Mouse (Mus musculus) cerebellum, postnatal 25 days (tissue): ENCODE results near the gene Baiap2l1.

Experiments
- DNase-seq, 2 experiments: peaks; one replicate each; pipeline ENCODE4 v3.0.0; 2021; ENCODE audit warnings: mixed read lengths in 2 of 2

Gene Baiap2l1

DNA sequence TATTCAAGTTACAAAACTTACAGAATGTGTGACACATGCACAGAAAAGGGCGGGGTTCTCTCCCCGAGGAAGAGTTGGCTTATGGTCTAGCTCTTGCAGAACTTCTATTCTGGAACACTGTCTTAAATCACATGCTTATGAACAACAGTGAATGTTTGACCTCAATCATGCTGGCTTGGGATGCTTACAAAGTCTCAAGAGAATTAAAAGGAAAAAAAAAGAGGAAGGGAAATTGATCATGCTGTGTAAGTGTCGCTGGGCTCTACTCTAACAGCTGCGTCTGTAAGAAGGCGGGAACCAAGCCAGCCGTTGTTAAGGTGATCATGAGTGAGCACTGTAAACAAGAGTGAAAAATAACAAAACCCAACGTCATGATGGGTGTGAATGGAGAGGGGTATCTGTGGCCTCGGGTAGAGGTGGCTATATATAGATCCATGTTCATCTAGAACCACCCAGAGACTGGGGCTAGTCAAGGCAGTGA, 74.3 kb downstream of the Baiap2l1 start:
- DNase-seq, result no peak

DNA sequence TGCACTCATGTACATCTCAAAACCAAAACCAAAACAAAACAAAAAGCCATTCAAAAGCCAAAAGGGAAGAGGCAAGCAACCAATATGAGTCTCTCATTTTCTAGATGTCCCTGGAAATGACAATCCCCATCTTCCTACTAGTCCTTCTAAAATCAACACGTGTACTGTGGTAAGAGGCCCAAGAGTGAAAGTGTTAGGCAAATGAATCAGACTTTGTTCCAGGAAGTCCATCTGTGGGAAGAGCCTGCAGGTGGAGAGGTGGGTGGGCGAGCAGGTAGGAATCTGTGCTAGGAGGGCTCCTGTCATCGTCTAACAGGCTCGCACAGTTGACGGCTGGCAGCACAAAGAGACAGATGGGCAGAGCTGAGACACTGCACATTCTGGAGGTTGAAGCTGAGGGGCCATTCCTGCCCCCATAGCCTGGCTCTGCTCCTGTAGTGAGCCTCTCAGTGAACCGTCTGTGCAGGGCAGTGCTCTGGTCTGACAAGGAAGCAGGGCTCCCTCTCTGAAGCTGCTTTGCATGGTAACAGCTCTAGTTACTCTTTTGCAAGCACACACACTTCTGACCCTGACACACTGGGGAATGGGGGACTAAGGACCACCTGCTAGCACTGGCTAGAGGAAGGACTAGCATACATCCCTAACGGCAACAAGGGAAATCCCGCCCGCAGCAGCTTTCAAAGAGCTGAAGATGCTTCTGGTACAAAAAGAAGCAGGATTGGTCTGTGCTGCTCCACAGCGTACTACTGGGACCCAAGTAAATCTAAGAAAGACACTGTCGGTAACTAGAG, 75.2 kb downstream of the Baiap2l1 start:
- DNase-seq, result no peak

DNA sequence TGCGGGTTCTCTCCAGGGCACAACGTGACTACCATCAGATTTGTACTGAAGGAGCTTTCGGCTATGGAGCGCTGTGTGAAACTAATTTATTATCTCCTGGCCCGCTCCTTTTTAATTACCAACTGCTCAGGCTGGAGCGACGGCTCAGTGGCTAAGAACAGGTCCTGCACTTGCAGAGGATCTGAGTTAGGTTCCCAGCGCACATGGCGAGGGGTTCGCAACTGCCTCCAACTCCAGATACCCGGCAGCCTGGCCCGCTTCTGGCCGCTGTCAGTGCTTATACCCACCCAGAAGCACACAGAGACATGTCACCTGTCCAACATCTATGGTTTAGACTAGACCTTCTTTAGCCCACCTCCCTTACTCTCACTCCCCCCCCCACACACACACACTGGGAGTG, 78.0 kb downstream of the Baiap2l1 start:
- no peak for DNase-seq

DNA sequence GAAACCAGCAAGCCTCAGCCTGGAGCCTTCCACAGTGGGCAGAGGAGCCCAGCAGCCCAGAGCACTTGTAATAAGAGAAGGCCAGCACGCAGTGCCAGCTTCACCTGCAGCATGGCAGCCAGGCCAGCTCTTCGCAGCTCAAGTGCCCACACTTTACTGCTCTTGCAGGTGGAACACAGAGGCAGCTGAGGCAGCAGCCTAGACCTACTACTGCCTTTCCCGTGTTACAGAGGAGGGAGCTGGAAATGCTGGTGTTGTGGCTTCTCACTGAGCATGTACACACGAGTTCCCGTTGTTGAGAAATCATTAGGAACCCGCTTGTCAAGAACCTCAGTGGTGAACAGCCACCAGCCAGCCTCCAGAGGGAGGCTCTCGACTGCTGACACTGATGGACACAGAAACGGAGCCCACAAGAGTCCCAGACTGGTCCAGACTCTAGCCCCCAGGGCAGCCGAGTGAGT, 78.8 kb downstream of the Baiap2l1 start:
- no peak for DNase-seq

DNA sequence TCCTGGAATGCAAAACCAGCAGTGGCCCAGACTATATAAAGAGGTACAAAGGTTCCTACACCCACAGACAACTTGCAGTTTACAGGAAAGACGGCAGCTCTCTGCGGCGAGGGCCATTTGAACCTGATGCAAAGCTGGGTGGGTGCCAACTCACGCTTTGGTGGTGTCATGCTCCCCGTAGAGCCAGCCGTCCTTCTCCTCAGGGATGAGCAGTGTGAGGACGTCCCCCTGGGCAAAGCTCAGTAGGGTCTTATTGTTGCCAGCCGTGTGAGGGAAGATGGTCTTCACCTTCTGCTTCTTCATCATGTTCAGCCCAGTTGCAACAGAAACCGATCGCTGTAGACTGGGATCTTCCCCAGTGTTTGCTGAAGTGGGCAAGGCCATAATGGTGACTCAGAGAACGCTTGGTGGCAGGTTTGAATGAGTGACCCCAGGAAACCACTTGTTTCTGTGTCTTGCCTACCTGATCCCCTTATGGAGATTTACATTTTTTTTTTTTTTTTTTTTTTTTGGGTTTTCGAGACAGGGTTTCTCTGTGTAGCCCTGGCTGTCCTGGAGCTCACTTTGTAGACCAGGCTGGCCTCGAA, 79.4 kb downstream of the Baiap2l1 start:
- no peak for DNase-seq

DNA sequence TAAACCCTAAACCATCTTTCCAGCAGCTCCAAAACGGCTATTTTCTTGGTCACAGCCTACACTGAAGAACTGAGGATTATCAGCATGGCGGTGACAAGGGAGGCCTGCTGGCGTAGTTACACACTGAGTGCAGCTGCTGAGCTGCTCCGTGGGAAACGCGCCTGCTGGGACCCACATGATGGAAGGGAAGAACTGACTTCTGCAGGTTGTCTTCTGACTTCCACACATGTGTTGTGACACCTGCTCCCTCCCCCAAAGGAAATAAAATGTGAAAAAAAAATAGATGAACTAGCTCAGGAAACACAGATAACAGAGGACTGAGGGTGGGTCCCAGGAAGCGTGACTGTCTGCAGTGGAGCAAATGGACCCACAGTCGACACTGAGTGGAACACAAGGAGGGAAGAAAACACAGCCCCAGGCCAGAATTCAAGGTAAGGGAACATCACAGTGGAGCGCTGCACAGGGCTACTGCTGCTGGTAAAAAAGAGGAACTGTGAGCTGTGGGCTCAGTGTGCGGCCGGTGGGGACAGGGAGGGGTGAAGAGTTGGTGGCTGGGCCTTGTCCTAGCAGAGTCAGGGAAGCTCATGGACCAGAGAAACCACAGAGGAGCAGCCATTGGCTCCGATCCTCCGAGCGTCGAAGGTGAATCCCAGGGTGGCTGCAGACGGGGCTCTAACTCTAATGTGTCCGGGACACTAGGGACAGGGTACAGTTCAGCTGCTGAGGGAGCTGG, 80.8 kb downstream of the Baiap2l1 start:
- no peak for DNase-seq

DNA sequence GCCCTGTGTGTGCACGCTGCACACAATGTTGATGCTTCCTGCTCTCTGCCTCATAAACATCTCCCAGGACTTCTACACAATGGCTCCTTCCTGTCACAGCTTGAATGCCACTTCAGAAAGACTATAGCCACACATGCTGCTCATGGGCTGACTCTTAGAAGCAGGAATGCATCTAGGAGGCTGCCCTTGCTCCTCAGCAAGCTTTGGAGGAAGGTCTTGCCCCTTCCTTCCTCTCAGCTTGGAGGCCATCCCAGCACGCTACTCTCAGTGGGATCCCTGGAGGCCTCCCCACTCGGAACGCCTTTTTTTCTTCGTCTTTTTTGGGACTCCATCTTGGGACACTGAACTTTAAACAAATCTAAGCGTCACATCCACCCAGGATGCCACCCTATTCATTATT, 83.0 kb downstream of the Baiap2l1 start:
- DNase-seq, result no peak

DNA sequence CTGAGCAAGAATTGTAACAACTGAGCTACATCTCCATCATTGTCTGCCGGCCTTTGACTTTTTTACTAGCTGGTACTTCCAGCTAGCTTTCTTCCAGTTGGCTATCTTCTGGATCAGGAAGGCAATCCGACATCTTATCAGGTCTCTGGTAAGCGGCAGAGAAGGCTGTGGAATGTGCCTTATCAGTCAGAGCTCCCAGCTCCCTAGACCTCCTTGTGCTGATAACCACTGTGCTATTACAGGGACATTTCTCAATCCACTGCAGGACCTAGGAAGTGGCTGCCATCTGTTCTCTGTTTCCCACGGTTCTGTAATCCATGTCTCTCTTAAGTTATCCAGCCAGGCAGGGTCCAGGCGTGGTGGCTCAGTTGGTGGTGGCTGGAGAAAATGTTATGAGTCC, 86.1 kb downstream of the Baiap2l1 start:
- DNase-seq, result no peak

DNA sequence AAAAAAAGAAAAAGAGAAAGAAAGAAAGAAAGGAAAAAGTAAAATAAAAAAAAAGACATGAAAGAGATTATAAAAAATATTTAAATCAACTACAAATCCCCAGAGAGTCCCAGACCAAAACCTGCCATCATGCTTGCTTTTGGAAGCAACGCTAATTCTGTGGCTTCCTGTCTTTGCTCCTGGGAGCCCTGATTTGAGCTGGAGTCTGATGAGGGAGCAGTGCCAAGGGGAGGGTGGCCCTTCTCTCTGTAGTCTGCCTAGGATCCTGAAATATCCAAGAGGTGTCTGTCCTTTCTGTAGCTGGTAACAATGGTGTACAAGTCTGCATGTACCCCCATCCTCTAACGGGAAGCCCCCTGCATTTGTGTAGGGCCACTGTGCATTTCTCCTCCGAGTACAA, 86.8 kb downstream of the Baiap2l1 start:
- no peak for DNase-seq

DNA sequence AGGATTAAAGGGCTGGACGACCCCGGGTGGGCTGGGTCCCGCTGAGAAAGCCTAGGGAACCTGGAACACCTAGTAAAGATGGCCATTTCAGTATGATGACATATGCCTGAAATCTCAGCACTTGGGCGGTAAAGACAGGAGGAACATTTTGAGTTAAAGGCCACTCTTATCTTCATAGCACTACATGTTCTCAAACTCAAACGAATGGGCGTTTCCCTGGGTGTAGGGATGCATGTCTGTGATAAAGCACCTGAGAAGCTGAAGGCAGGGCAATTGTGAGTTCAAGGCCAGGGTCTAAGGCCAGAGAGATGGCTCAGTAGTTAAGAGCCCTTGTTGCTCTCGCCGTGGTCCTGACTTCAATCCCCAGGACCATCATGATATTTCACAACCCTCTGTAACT, 87.5 kb downstream of the Baiap2l1 start:
- DNase-seq, result no peak

DNA sequence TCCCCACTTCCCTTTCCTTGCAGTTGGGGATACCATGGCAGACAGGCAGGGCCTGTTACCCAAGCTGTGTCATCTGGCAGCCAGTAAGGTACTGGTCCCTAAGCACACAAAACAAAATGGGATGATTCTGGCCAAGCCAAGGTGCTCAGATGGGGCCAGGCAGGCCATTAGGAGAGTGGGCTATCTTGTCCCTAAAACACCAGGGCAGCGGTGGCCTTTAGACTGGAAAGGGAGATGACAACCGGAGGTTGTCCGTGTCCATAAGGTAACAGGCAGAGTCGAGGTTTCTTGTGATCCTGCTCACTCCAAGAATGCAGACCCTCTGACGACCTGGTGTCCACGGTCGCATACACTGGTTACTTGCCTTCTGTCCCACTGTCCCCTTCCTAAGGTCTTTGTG, 88.0 kb downstream of the Baiap2l1 start:
- no peak for DNase-seq

DNA sequence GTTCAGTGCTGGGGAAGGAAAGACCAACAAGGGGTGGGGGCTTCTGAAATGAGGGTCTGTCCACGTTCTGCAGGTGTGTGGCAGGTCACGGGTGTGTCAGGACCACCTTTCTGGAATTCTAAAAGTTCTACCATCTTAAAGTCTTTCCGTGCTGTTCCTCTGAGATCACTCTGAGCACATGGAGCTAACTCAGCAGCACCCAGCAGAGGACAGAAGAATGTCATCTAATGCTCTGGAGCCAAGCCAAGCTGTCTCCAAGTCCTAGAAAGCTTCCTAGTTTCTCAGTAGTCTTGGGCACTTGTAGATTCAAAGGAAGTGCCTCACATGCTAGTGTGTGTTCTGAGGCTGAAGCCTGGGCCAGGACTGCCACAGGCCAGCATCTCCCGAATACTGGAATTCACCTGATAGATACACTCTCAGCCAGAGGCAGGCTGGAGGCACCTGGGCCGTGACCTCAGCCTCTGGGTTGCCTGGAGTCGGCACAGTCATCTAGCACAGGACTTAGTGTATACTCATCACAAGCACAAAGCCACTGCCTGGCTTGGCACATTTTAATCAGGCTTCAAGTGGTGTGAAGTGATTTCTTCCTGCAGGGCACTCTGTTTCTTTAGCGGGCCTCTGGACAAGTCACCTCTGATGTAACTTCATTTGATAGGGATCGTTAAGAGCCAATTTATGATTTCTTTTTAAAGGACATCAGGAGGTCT, 90.2 kb downstream of the Baiap2l1 start:
- DNase-seq, result peak; percentile 29 to 62

DNA sequence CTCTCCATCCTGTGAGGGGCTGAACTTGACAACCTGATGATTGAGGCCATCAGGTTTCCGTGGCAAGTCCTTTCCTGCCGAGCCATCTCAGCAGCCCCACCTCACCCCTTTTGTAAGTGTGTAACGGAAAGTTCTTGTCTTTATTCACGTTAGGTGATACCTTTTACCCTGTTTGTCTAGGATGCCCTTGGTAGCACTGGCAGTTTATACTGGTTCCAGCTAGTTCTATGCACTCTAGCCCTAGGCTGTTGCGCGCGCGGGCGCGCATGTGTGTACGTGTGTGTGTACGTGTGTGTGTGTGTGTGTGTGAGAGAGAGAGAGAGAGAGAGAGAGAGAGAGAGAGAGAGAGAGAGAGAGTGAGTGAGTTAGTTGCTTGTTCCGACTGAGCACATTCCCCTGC, 94.4 kb downstream of the Baiap2l1 start:
- no peak for DNase-seq

DNA sequence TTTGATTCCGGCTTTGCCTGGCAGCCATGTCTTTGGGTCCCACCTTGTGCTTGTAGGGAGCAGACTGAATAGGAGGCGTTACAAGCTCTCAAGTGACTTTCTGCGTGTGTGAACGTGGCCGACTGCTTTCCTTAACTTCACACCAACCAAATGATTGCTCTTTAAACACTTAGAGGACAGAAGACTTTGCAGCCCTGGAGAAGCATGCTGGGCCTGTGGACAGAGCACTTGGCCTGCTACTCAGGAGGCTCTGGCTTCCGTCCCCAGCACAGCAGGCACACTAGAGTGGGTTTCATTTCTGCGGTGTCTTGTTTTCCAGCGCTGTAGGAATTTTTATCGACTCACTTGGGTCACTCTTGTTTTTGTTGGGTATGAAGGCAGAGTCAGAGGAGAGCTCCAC, 94.8 kb downstream of the Baiap2l1 start:
- peak; percentile 34 to 45 for DNase-seq

DNA sequence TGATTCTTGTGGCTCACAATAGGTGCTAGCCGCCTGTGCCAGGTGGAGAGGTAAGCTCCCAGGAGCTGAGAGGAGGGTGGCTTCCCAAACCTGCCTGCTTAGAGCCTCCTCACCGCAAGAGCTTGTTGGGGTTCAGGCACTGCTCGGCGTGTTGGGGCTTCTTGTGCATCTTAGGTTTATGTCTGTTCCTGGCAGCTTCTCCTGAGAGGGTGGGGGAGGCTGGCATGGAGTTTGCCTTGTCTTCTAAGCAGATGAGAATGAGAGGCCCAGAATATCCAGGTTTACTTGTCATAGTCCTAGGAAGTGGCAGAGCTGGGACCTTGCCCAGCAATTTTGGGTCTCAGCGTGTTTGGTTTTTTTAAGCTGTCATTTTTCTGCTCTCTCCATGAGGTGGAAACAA, 96.1 kb downstream of the Baiap2l1 start:
- DNase-seq, result no peak

DNA sequence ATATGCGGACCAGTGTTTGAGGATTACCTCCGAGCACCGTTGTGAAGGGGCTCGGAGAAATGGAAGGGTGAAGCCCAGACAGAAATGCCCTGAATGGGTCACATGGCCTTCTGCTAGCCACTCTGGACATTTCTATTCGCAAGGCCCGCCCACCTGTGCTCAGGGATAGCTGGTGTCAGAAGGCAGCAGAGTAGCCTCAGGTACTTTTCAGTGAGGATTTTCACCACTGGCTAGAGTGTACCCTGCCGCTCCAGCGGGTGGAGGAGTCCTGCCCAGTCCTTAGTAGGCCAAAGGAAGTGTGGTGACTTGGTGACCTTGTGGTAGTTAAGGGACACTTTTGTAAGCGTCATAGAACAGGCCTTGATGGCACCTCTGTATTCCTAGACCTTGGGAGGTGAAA, 96.6 kb downstream of the Baiap2l1 start:
- DNase-seq, result no peak

DNA sequence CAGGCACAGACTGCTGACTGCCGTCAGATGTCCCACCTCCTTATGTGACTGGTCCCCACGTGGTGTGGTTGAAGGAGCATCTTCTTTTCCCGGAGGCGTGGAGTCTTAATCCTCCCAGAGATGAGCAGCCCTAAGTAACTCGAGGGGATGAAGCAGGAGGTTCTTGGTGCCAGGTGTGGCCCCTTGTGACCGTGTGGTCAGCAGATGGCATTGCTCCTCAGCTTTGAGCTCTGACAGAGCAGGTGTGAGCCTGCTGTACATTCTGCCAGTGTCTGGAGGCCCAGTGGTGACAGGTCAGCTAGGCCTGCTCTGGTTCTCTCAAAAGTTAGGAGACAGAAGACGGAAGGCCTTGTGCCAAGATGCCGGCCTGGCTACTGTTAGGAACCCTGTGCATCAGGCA, 97.4 kb downstream of the Baiap2l1 start:
- no peak for DNase-seq

DNA sequence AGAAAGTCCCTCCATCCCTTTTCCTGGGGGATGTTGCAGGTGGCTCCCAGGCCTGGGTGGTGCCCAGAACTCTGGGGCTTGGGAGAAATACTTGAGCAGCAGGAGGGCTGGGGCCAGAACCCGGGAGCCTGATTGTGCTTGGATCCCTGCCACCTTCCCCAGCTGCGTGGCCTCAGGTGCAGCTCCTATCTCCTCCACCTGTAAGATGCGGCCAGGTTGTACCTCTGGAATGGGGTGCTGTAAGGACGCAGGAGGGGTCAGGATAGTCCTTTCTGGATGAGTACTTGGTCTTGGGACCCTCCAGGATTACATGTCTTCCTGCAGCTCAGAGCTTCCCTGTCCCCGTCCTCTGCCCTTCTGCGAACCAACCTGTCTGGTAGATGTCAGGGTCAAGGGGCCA, 98.7 kb downstream of the Baiap2l1 start:
- DNase-seq, result no peak

DNA sequence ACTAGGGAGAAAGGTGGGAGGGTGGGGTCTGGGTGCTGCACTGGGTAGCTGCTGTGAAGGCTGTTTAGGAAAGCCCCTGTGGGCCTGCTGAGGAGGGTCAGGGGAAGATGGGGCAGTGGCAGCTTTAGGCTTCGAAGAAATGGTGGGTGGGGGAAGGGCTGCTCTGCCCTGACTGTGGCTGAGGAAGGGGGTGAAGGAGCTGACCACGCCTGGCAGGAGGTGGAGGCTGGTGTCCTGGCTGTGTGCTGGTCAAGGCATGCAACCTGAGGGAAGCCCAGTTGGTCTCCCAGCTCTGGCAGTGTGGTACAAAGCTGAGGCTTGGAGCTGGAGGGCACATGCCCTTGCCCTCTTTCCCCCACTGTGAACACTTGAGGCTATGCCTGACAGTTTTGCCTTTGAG, 99.2 kb downstream of the Baiap2l1 start:
- DNase-seq, result no peak

DNA sequence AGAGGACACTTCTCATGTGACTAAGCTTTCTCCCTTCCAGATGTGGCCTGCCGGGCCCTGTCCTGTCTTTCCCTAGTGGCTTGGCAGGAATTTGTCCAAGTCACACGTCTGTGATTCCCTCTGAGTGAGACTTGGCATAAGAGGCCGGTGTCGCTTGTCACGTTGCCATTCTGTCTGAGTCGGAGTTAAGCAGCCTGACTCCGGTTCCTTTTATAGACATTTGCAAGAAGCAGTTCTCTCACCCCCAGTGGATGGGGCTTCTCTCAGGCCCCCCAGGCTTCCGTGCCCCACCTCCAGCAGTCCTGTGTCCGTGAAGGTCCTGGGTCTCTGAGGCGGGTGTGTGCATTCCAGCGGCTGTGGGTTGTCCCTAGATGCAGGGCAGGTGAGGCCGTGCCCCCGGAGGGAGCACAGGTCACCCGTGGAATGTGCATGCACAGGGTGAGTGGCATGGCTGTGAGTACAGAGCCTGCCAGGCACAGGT, 99.7 kb downstream of the Baiap2l1 start:
- peak; percentile 38 to 60 for DNase-seq

DNA sequence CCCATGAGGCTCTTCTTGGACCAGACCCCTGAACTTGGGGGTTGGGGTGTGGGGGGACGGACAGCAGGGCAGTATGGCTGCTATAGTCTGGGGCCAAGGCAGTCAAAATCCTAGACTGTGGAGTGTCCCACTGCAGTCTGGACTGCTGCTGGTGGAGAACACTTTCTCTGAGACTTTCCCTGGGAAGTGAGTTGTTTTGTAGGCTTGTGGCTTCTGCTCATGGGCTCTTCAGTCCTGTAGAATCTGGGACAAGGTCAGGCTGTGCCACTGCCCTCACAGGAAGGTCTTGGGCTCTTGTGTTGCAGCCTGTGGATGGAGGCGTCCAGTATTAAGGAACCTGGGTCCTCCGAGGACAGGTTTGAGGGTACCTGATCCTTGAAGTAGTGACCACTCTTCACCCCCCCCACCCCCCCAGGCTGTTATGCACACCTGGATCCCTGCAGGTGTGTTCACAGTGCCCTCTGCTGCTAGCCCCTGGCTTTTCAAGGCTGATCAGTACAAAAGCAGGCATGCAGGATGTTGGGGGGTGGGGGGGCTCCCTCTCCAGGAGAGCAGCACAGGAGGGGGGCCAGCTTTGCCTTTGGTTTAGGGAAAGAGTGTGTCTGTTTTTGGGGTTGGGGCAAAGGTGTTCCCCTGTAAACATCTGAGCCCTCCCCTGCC, 100.3 kb downstream of the Baiap2l1 start:
- DNase-seq, result no peak

DNA sequence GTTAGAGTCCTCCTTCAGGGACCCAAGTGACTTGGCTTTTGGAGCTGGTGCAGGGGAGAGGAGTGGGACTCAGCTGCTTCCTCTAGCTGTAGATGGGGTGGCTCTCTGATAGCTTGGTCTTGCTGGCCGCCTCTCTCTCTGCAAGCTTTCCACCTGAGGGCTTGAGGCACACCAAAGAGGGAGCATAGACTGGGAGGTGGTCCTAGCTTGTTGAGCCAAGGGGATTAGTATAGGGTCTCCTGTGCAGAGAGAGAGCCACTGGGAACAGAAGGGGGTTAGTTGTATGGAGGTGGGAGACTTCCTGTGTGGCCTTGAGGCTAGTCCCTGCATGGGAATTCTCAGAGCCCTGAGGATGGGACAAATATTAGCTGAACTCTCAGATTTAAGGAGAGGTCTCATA, 101.0 kb downstream of the Baiap2l1 start:
- DNase-seq, result no peak

DNA sequence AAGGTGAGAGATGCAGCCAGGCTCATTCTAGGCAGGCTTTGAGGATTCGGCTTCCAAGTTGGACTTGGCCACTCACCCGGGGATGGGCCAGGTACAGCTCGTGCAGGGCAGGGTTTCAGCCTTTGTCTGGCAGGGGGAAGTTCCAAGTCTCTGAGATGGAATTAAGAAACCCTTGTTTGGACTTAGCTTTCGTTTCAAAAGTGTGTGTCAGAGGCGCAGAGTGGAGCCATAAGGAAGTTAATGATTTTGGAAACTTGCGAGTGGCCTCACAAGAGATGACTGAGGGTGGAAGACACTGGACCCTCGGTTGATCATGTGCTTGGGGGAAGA, 101.4 kb downstream of the Baiap2l1 start:
- DNase-seq, result no peak
